1 mouse cellular context compared by ENCODE assay signal in the genomic region with DNA sequence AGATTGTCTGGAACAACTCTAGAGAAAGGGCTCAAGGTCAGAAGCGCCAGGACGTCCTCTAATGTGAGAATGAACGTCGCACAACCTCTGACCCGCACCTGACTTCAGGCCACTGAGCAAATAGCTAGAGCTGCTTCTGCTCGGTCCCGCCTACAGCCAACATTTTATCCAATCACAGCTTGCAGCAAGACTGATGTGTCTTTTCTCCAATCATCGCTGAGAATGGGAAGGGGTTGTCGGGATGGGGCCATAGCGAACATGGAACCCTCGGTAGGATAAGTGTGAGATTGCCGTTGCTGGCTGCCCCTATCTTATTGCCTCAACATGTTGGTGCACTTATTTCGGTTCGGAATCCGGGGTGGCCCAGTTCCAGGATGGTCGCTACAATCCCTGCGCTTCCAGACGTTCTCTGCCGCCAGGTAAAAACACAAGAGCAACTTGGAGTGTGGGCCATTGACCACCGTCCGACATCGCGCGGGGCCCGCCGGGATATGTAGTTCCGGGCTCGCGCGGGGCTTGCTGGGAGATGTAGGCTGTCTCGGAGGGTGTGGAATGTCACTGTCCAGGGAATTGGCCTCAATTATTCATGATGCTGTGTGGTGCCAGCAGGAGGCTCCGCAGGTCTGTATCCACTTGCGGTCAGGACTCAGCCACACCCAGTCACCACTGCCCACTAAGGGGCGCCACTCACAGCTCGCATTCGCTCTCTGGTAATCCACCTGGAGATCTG.
TF ChIP-seq lines count a peak whose summit lies in the region.

No protein-coding gene starts in this region.

TF ChIP-seq in MEL, 35 proteins besides CTCF, POLR2A, EP300 and RAD21:
- TF ChIP-seq MAX (IDR thresholded peaks at IDR 0.05; ENCODE audit: low read length), result peak; percentile 62
- no peak for TF ChIP-seq BHLHE40 (IDR thresholded peaks at IDR 0.05; ENCODE audit: borderline replicate concordance, low read depth, low read length)
- peak; percentile 40; the same call in 1 of the 2 replicates for TF ChIP-seq NRF1 (IDR thresholded peaks at IDR 0.05; ENCODE audit: insufficient read depth, low read depth, low read length, poor library complexity, severe bottlenecking)
- TF ChIP-seq TAL1 (IDR thresholded peaks at IDR 0.05; ENCODE audit: low read length), result no peak
- TF ChIP-seq ZKSCAN1 (IDR thresholded peaks at IDR 0.05; ENCODE audit: low read depth, low read length), result no peak
- TF ChIP-seq HCFC1 (IDR thresholded peaks at IDR 0.05; ENCODE audit: low read depth, low read length), result peak; percentile 93
- no peak for TF ChIP-seq MYC (IDR thresholded peaks at IDR 0.05; ENCODE audit: low read depth, low read length)
- peak; percentile 61 for TF ChIP-seq ETS1 (IDR thresholded peaks at IDR 0.05; ENCODE audit: low read depth, low read length)
- no peak for TF ChIP-seq ZC3H11A (IDR thresholded peaks at IDR 0.05; ENCODE audit: low read depth, low read length)
- peak; percentile 24; the same call in 1 of the 2 replicates for TF ChIP-seq MXI1 (IDR thresholded peaks at IDR 0.05; ENCODE audit: low read depth, low read length)
- TF ChIP-seq MAZ (IDR thresholded peaks at IDR 0.05; ENCODE audit: low read depth, low read length), result peak; percentile 90
- no peak for TF ChIP-seq MAFK (IDR thresholded peaks at IDR 0.05; ENCODE audit: borderline replicate concordance, low read depth, low read length)
- no peak for TF ChIP-seq UBTF (IDR thresholded peaks at IDR 0.05; ENCODE audit: borderline replicate concordance, insufficient read depth, low read depth, low read length)
- TF ChIP-seq CHD2 (IDR thresholded peaks at IDR 0.05; ENCODE audit: low read length), result peak; percentile 85
- peak; percentile 98 for TF ChIP-seq ZMIZ1 (IDR thresholded peaks at IDR 0.05; ENCODE audit: low read depth, low read length)
- TF ChIP-seq POLR2AphosphoS5 (IDR thresholded peaks at IDR 0.05; ENCODE audit: borderline replicate concordance, low read depth, low read length), result peak; percentile 66; the same call in 1 of the 2 replicates
- TF ChIP-seq GATA1 (IDR thresholded peaks at IDR 0.05; ENCODE audit: low read depth, low read length), result no peak
- peak; percentile 49 for TF ChIP-seq TCF12 (IDR thresholded peaks at IDR 0.05; ENCODE audit: low read depth, low read length)
- TF ChIP-seq GABPA (IDR thresholded peaks at IDR 0.05; ENCODE audit: low read depth, low read length), result no peak
- 0 out of 2 replicates have a peak, but pooled peaks have one; percentile 18 for TF ChIP-seq JUND (IDR thresholded peaks at IDR 0.05; ENCODE audit: low read depth, low read length)
- TF ChIP-seq SIN3A (IDR thresholded peaks at IDR 0.05; ENCODE audit: low read length), result peak; percentile 78
- TF ChIP-seq ZNF384 (IDR thresholded peaks at IDR 0.05; ENCODE audit: low read depth, low read length), result 0 out of 2 replicates have a peak, but pooled peaks have one; percentile 46
- peak; percentile 97 for TF ChIP-seq POLR2AphosphoS2 (IDR thresholded peaks at IDR 0.05; ENCODE audit: low read length)
- TF ChIP-seq RCOR1 (IDR thresholded peaks at IDR 0.05; ENCODE audit: low read depth, low read length), result no peak
- TF ChIP-seq KAT2A (conservative IDR thresholded peaks at IDR 0.05; ENCODE audit: low read depth, low read length), result peak; percentile 72
- 0 out of 2 replicates have a peak, but pooled peaks have one; percentile 9 for TF ChIP-seq CHD1 (IDR thresholded peaks at IDR 0.05; ENCODE audit: low read depth, low read length)
- TF ChIP-seq NELFE (IDR thresholded peaks at IDR 0.05; ENCODE audit: low read depth, low read length), result peak; percentile 70
- peak; percentile 37; the same call in 1 of the 2 replicates for TF ChIP-seq ELF1 (IDR thresholded peaks at IDR 0.05; ENCODE audit: low read depth, low read length)
- TF ChIP-seq TBP (IDR thresholded peaks at IDR 0.05; ENCODE audit: low read depth, low read length), result peak; percentile 95
- TF ChIP-seq USF2 (IDR thresholded peaks at IDR 0.05; ENCODE audit: borderline replicate concordance in 1 of 2, insufficient read depth in 1 of 2, low read depth in 1 of 2, low read length in 2 of 2), result no peak
- TF ChIP-seq USF1 (IDR thresholded peaks at IDR 0.05; ENCODE audit: low read depth, low read length), result peak; percentile 80
- no peak for TF ChIP-seq E2F4 (IDR thresholded peaks at IDR 0.05; ENCODE audit: borderline replicate concordance, low read depth, low read length)
- TF ChIP-seq MEF2A (IDR thresholded peaks at IDR 0.05; ENCODE audit: extremely low read depth, insufficient replicate concordance, low read depth, low read length, poor library complexity, severe bottlenecking), result no peak
- no peak for TF ChIP-seq MYB (IDR thresholded peaks at IDR 0.05; ENCODE audit: low read depth, low read length)
- peak; percentile 35 for TF ChIP-seq SMC3 (IDR thresholded peaks at IDR 0.05; ENCODE audit: low read depth, low read length)
